Mouse (Mus musculus) monocyte, adult 2 months (primary cell): Measurements from ENCODE around the gene Psmg3.

Source experiments
- DNase-seq, 2 experiments: peaks; one replicate each; pipeline ENCODE4 v3.0.0; 2022; ENCODE audit warnings: low spot score in 2 of 2, low read depth in 1 of 2

Gene Psmg3

DNA sequence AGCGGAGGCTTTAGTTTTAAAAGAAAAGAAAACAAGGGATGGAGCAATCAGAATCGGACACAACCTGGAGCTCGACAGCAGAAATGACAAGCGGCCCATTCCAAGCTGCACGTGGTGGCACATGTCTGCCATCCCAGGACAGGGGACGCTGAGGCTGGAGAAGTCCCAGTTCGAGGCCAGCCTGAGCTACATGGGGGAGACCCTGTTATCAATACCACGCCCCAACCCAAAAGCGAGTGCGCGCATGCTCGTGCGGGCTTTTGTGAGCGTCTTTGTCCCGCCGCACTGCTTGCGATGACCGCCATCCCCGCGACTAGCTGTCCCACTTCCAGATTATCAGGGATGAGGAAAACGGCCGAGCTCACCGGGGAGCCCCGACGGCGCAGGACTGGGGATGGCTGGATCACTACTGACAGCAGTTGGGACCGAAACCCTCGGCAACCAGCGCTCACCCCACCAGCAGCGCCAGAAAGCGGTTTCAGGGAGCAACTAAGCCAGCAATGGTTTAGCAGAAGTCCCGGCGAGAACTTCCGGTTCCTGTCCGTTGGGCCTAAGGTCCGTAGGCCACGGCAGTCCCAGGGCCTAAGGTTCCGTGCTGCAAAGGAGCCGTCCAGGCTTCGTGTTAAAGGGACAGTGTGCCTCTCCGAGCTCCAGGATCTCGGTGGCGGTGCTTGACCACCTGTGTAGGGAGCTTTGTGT, at the start of gene Psmg3, which contains the start of gene Gm26938:
Gene Psmg3, minus strand, starts transcription at position 529 of the 699 bp plus-strand sequence.
Gene Gm26938, minus strand, starts transcription at position 51 of the 699 bp plus-strand sequence.
- DNase-seq, result peak; percentile 64 to 90

- no peak for DNase-seq
Measured at GRCm38 (mm10) chr5:139871526-139871925, 44.8 kb upstream of the Psmg3 start.

GRCm38 (mm10) chr5:139870886-139871285, 44.2 kb upstream of the Psmg3 start:
- no peak for DNase-seq

DNA sequence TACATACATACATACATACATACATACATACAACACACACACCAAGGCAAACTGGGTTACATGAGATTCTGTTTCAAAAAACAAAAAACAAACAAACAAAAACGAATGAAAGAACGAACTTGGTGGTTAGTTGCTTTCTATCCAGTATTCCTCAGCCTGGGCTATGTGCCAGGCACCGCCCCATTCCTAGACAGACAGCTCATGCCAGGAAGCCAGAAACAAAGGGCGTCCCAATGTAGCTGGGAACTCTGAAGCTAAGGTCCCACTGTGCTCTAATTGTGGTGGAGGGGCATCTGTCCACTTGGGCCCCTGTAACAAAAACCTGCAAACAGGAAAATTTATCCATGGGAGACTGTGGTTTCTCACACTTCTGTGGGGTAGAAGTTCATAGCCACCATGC, 36.1 kb upstream of the Psmg3 start:
- DNase-seq, result no peak

DNA sequence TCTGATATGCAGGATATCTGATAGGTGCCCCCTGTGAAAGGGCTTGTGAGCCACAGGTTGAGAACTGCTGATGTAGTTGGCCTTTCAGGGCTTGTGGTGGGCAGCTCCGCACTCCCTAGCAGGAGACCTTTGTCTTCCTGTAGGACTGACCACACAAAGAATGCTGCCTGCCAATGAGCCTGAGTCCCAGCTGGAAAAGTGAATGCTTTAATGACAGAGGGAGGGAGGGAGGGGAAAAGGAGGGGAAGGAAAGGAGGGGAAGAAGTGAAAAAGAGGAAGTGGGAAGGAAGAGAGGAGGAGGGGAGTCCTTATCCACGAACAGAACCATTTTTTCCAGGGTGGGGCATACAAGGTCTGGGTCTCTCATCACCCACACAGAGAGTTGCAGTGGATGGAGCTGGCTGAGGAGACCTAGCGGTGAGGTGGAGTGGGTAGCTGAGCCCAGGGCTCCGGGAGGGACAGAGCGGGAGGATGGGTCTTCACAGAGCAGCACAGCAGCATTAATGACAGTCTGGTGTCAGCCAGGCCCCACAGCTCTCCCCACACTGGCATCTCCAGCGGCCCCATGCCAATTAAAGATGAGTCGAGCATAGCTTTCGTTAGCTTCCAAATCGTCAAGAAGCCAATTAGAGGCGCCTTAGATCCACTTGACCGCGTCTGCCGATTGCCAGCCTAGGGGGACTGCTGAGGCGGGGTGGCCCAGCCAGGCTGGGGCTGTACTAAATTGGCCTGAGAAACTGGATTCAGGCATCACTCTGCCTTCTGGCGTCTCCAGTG, 33.8 kb upstream of the Psmg3 start:
- DNase-seq, result no peak

DNA sequence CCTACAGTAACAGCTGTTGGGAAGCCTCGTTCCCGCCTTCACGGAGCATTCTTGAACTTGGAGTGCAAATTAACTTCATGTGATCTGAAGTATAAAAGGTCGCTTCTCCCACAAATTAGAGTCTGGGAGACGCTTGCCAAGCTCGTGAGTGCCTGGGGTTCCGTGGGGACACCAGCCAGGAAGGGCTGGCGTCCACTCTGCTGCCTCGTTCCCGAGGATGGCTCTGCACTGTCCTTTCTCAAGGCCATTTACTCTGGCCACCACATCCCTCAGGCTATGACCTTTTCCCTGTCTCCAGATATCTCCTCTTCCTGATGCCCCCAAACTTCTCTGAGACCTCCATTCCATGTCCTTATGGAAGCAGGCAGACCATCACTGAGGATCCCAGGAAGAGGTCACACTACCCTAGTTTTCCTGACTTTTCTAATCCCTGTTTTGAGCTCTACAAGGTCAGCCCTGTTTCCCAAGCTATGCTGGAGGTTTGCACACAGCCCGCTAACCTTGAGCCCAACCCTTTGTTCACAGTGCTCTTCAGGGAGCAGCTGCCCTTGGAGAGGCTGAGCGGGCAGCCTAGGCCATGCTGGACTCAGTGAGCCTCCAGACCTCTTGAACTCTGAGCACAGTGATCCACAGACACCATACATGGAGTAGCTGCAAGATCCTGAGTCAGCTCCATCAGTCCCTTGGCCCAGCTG, 23.1 kb upstream of the Psmg3 start:
- DNase-seq, result no peak

DNA sequence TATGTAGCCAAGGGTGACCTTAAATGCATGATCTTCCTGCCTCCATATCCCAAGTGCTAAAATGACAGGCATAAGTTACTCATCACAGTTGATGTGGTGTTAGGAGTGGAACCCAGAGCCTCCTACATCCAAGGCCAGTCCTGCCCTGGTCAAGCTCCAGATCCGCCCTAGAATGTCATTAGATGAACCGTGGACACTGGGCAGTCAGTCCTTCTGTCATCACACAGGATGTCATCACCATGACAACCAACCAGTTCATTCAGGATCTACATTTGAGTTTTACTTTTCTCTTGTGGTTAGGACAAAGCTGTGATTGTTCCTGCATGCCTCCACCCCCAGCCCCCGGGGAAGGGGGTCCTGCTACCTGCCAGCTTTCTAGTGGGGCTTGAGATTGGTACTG, 12.5 kb upstream of the Psmg3 start:
- no peak for DNase-seq

GRCm38 (mm10) chr5:139838476-139838892, 11.8 kb upstream of the Psmg3 start:
- peak in 1 of 2 experiments; percentile 32 for DNase-seq

GRCm38 (mm10) chr5:139835706-139836105, 9.0 kb upstream of the Psmg3 start:
- no peak for DNase-seq

DNA sequence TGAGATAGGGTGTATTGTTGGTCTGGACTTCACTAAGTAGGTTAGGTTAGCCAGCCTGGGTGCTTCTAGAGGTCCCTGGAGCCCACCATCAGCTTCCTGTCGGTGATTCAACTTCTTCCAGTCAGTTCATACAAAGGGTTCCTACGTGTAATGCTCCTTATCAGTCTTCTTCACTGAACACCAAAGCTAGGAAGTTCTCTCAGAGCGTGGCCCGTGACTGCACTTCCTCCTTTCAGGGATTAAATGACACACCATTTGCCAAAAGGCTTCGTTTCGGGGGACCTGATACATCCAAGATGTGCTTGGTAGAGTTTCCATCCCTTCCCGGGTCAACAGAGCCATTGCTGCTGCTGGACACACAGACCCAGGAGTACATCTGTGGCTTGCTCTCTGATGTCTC, 5.4 kb upstream of the Psmg3 start:
- DNase-seq, result no peak

DNA sequence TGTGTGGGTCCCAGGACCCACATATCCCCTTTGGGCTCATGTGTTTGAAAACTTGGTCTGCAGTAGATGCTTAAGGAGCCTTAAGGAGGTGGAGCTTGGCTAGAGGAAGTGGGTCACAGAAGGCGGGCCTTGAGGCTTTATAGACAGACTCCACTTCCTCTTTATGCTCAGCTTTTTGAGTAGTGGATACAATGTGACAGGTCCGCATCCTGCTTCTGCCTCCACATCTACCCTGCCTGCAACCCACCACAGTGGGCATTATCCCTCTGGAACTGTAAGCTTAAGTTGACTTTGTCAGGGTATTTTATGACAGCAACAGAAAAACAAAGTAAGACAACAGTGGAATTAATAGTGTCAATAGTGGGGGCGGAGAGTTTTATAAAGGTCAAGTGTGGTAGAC, 4.0 kb upstream of the Psmg3 start:
- peak in 1 of 2 experiments; percentile 43 for DNase-seq

- DNase-seq, result no peak
Measured at GRCm38 (mm10) chr5:139829384-139829783, 2.7 kb upstream of the Psmg3 start.

DNA sequence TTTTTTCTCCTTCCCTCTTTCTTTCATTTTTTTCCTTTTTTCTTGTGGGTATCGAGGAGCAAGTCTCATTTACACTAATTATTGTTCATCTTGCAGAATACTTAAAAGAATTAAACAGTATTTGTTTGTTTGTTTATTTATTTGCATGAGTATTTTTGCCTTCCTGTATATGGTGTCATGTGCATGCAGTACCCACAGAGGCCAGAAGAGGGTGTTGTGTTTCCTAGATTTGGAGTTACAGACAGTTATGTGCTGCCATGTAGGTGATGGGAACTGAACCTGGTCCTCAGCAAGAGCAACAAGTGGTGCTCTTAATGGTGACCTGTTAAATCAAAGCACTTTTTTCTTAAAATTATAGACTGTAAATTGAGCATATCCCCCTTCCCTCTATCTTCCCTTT, 908 bp upstream of the Psmg3 start:
- DNase-seq, result no peak

DNA sequence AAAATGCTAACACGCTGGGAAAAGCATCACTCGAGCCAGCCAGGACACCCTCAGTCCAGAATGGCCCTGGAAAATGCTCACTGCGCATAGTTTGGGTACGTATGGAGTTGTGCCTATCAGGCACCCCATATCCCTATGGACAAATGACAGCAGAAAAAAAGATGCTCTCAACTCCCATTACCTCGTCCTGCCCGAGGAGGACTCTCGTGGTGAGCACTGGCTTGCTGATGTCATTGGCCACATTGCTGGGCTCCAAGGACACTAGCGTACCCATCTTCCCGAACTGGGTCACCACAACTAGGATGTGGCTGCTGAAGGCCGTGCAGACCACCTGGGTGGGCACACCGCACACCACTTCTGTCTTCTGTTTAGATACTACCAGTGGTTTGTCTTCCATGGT, 738 bp downstream of the Psmg3 start:
- no peak for DNase-seq

DNA sequence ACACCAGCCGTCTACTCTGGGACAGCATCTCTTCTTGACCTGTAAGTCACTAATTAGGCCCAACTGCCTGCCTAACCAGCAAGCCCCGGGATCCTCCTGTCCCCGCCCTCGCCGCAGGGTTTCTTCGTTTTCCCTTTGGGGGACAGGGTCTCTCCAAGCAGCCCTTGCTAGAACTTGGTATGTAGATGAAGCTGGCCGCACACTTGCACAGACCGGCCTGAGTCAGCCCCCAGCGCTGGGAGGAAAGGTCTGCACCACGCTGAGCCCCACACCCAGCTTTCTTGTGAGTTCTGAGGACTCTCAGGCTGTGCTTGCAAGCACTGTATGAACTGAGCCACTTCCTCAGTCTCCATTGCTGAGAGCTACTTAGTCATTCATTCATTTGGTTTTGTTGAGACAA, 2.2 kb downstream of the Psmg3 start:
- DNase-seq, result no peak

- DNase-seq, result no peak
Measured at GRCm38 (mm10) chr5:139821466-139822459, 4.9 kb downstream of the Psmg3 start.

- DNase-seq, result no peak
Measured at GRCm38 (mm10) chr5:139819538-139820181, 7.0 kb downstream of the Psmg3 start, which contains the start of gene Tmem184a. Gene Tmem184a, minus strand, starts transcription at chr5:139819917.

GRCm38 (mm10) chr5:139818801-139819200, 7.9 kb downstream of the Psmg3 start:
- DNase-seq, result no peak

DNA sequence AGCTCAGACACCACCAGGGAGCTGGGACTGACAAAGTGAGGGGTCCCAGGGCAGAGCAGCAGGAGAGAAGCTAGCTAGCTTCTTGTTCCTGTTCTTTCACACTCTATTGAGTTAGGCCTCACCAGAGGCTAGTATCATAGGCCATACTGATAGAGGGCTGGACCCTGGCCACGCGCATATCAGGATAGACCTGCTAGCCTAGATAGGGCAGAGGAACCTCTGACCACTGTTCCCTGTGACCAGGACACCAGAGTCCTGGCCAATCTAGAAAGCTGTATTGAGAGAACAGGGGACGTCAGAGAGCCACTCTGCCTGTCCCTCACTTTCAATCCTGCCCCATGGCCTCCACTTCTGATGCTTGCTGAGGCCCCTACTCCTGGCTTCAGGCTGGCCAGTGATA, 8.6 kb downstream of the Psmg3 start:
- no peak for DNase-seq

DNA sequence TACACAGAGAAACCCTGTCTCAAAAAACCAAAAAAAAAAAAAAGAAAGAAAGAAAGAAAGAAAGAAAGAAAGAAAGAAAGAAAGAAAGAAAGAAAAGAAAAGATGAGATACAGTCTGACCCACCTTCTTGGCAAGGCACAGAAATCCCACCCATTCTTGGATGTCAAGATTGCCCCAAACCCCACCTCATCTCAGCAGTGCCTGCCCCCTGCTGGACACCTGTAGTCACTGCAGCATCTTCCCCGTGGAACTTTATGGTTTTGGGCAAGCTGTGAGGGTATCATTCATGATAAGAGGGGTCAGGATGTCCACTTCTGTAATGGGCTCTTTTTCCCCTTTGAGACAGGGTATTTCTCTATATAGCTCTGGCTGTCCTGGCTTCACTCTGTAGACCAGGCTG, 9.4 kb downstream of the Psmg3 start:
- DNase-seq, result no peak
